19 mouse cellular contexts compared by ENCODE assay signal in the genomic region with DNA sequence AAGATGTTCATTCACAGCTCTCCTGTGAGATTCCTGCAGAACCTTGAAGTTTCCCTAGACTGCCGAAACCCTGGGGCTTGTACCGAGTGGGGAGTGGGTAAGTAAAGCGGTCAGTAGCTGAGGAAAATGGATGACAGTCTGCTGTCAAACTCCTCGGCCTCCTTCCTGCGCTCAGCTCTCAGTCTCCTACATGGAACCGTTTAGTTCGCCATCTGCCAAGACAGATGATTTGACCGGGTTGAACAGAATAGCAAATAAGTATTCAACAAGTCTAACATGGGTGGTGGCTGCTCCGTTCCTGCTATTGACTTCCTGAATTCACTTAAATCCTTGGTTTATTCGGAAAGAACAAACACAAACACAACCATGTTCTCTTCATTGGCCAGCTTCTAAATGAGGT.
"Had no signal": no experiment of that assay in that cellular context is flagged by ENCODE, and none has a peak within 500 bp of the region (broad histone marks: within the 10 kb centered on the region; RNA-seq: fewer than 3 reads in every experiment).

No protein-coding gene starts in this region.

- H3K4me2 ChIP-seq: lung, embryonic 14.5 days; midbrain, embryonic 12.5 days; neural tube, embryonic 13.5 days; neural tube, embryonic 15.5 days had no signal

- DNase-seq: lung, adult 18-20 months; lung, embryonic 14.5 days; lung, postnatal 10 days; lung, postnatal 4 days; midbrain, embryonic 14.5 days; retina, postnatal 1 day; right cerebral cortex, adult 18-20 months; right cerebral cortex, postnatal 25 days; right cerebral cortex, postnatal 4 days; spleen, adult 18-20 months; thymus, adult 18-20 months; thymus, postnatal 14 days; thymus, postnatal 36 days had no signal

- H3K27me3 ChIP-seq: midbrain, embryonic 12.5 days; neural tube, embryonic 13.5 days; neural tube, embryonic 15.5 days had no signal

- H3K27ac ChIP-seq: midbrain, embryonic 10.5 days; midbrain, embryonic 12.5 days; neural tube, embryonic 13.5 days; neural tube, embryonic 15.5 days had no signal

- H3K9me3 ChIP-seq: midbrain, embryonic 10.5 days; midbrain, embryonic 12.5 days; neural tube, embryonic 13.5 days; neural tube, embryonic 15.5 days had no signal

- H3K4me3 ChIP-seq: midbrain, embryonic 10.5 days; midbrain, embryonic 12.5 days; myocyte; neural tube, embryonic 13.5 days; neural tube, embryonic 15.5 days had no signal

- ATAC-seq: midbrain, embryonic 16.5 days had no signal

- H3K36me3 ChIP-seq: midbrain, embryonic 10.5 days; midbrain, embryonic 12.5 days; neural tube, embryonic 13.5 days; neural tube, embryonic 15.5 days had no signal

- H3K9ac ChIP-seq: lung, embryonic 14.5 days; midbrain, embryonic 12.5 days; neural tube, embryonic 13.5 days; neural tube, embryonic 15.5 days had no signal
